Mouse (Mus musculus) limb, embryonic 14.5 days (tissue): ENCODE results near the gene Cacna1s. TPM values are rescaled to one million over a fixed set of nuclear protein-coding genes. Genes with fewer than 3 reads are reported as not detected.

Source experiments
- ATAC-seq: fragments of 200-750 bp; cut with Nextera tagmentation; 2 replicates; pipeline ENCODE4 v1.8.0; 2017; ENCODE audit warnings: low read depth, moderate number of reproducible peaks, moderate TSS enrichment; ENCODE audit not compliant: low FRiP score
- DNase-seq: peaks from one replicate; pipeline ENCODE4 v3.0.0-alpha.2; 2015; ENCODE audit warnings: low spot score
- H3K27ac ChIP-seq: fragments of 300-500 bp; sonication (generic); replicated peaks from 2 replicates; pipeline ENCODE4 v1.5.1; 2014; ENCODE audit warnings: low read depth, mild to moderate bottlenecking, low read length, moderate library complexity, mixed read lengths
- H3K27me3 ChIP-seq: fragments of 300-500 bp; sonication (generic); 2 replicates; pipeline ENCODE4 v1.6.1; 2014; ENCODE audit warnings: low read length, mixed read lengths; ENCODE audit not compliant: control insufficient read depth, insufficient read depth
- H3K36me3 ChIP-seq: fragments of 300-500 bp; sonication (generic); 2 replicates; pipeline ENCODE4 v1.6.1; 2014; ENCODE audit warnings: mild to moderate bottlenecking, low read length, moderate library complexity, mixed read lengths; ENCODE audit not compliant: control insufficient read depth, insufficient read depth
- H3K4me1 ChIP-seq: fragments of 300-500 bp; sonication (generic); 2 replicates; pipeline ENCODE4 v1.6.1; 2014; ENCODE audit warnings: antibody characterized with exemption, low read length, mixed read lengths; ENCODE audit not compliant: control insufficient read depth, insufficient read depth
- H3K4me2 ChIP-seq: fragments of 300-500 bp; sonication (generic); replicated peaks from 2 replicates; pipeline ENCODE4 v1.6.1; 2014; ENCODE audit warnings: low read depth, mild to moderate bottlenecking, low read length, moderate library complexity; ENCODE audit not compliant: severe bottlenecking
- H3K4me3 ChIP-seq: fragments of 300-500 bp; sonication (generic); replicated peaks from 2 replicates; pipeline ENCODE4 v1.5.1; 2014; ENCODE audit warnings: low read length
- H3K9ac ChIP-seq: fragments of 300-500 bp; sonication (generic); 2 replicates; pipeline ENCODE4 v1.6.1; 2014; ENCODE audit warnings: mild to moderate bottlenecking, low read depth, low read length, moderate library complexity; ENCODE audit not compliant: severe bottlenecking
- H3K9me3 ChIP-seq: fragments of 300-500 bp; sonication (generic); 2 replicates; pipeline ENCODE4 v1.6.1; 2016; ENCODE audit warnings: low read length; ENCODE audit not compliant: control insufficient read depth
- POLR2A ChIP-seq: fragments of 200-500 bp; IDR thresholded peaks from 2 replicates; pipeline ENCODE4 v1.8.0; 2012; ENCODE audit warnings: inconsistent platforms, mild to moderate bottlenecking, moderate library complexity, borderline replicate concordance; ENCODE audit not compliant: insufficient read depth, insufficient read length; ENCODE audit errors: extremely low read depth
- WGBS: fragments of 180-500 bp; shearing (Covaris S2); extraction: QIAGEN DNeasy Blood & Tissue Kit; methylation state at CpG from one replicate; pipeline ENCODE4 v1.1.7; 2014; 5-methylcytosine and 5-hydroxymethylcytosine counted together
- polyA plus RNA-seq, 2 experiments: library from polyadenylated mRNA; depleted of rRNA in 1 of 2; stranded (reverse) in 1 of 2; unstranded in 1 of 2; fragments of >200 nt; fragmentation: Nextera tagmentation in 1 of 2; extraction: Ambion mirVana in 1 of 2; gene quantifications; 2 replicates each; pipeline versions ENCODE4 v1.2.1 to v1.2.3; 2012 to 2014

The Cacna1s gene
- polyA plus RNA-seq, 2 experiments, result 6.9 to 16.6 TPM

- Histone ChIP-seq H3K4me1 (no peaks in the 10 kb centered on the region), H3K36me3 (peaks cover 70% of the 10 kb centered on the region), H3K4me2 (no peak overlapping the region), H3K9me3 (no peaks in the 10 kb centered on the region), H3K4me3 (no peak overlapping the region), H3K9ac (no peak overlapping the region), H3K27me3 (no peaks in the 10 kb centered on the region), H3K27ac (no peak overlapping the region)
- DNase-seq (no peak), ATAC-seq (no peak)
- WGBS, result 52% methylated on average over 12 of the region's 12 CpGs
- TF ChIP-seq POLR2A, result no peak
Observed at GRCm38 (mm10) chr1:136159830-136160229, 107.3 kb downstream of the Cacna1s start.

- Histone ChIP-seq H3K9me3 (no peaks in the 10 kb centered on the region), H3K36me3 (peaks cover 72% of the 10 kb centered on the region), H3K4me2 (no peak overlapping the region), H3K4me3 (no peak overlapping the region), H3K27me3 (no peaks in the 10 kb centered on the region), H3K27ac (no peak overlapping the region), H3K9ac (no peak overlapping the region), H3K4me1 (no peaks in the 10 kb centered on the region)
- TF ChIP-seq POLR2A, result no peak
- WGBS, result 90% methylated on average over 12 of the region's 12 CpGs
- DNase-seq (no peak), ATAC-seq (no peak)
Observed at GRCm38 (mm10) chr1:136160297-136160696, 107.7 kb downstream of the Cacna1s start.

GRCm38 (mm10) chr1:136160930-136161329 lies 108.4 kb downstream of the Cacna1s start:
- peaks cover 74% of the 10 kb centered on the region for H3K36me3 ChIP-seq
- 96% methylated on average over 6 of the region's 6 CpGs for WGBS
- no peaks in the 10 kb centered on the region for H3K27me3 ChIP-seq
- H3K4me3 ChIP-seq, result no peak overlapping the region
- H3K9me3 ChIP-seq, result no peaks in the 10 kb centered on the region
- H3K9ac ChIP-seq, result no peak overlapping the region
- ATAC-seq (no peak), DNase-seq (no peak)
- H3K27ac ChIP-seq, result no peak overlapping the region
- no peak for TF ChIP-seq POLR2A
- H3K4me2 ChIP-seq, result no peak overlapping the region
- no peaks in the 10 kb centered on the region for H3K4me1 ChIP-seq

- H3K4me1 ChIP-seq, result no peaks in the 10 kb centered on the region
- ATAC-seq (no peak), DNase-seq (no peak)
- H3K27me3 ChIP-seq, result no peaks in the 10 kb centered on the region
- H3K9ac ChIP-seq, result no peak overlapping the region
- no peak for TF ChIP-seq POLR2A
- H3K27ac ChIP-seq, result no peak overlapping the region
- WGBS, result 92% methylated on average over 7 of the region's 7 CpGs
- no peaks in the 10 kb centered on the region for H3K9me3 ChIP-seq
- no peak overlapping the region for H3K4me3 ChIP-seq
- no peak overlapping the region for H3K4me2 ChIP-seq
- peaks cover 72% of the 10 kb centered on the region for H3K36me3 ChIP-seq
Observed at GRCm38 (mm10) chr1:136161333-136161921, 108.9 kb downstream of the Cacna1s start.

GRCm38 (mm10) chr1:136165436-136165835 lies 112.9 kb downstream of the Cacna1s start:
- Histone ChIP-seq H3K27ac (no peak overlapping the region), H3K4me1 (no peaks in the 10 kb centered on the region), H3K4me2 (no peak overlapping the region), H3K36me3 (peaks cover 46% of the 10 kb centered on the region), H3K4me3 (no peak overlapping the region), H3K27me3 (no peaks in the 10 kb centered on the region), H3K9me3 (no peaks in the 10 kb centered on the region), H3K9ac (no peak overlapping the region)
- no peak for TF ChIP-seq POLR2A
- no peak for ATAC-seq
- 78% methylated on average over 2 of the region's 2 CpGs for WGBS
- no peak for DNase-seq

- no peak overlapping the region for H3K4me3 ChIP-seq
Observed at GRCm38 (mm10) chr1:136167657-136168056, 115.1 kb downstream of the Cacna1s start.

More at GRCm38 (mm10) chr1:136167657-136168056, 115.1 kb downstream of the Cacna1s start:
- TF ChIP-seq POLR2A, result no peak
- H3K36me3 ChIP-seq, result peaks cover 48% of the 10 kb centered on the region
- ATAC-seq (no peak), DNase-seq (no peak)
- no peak overlapping the region for H3K27ac ChIP-seq
- H3K9me3 ChIP-seq, result no peaks in the 10 kb centered on the region
- H3K4me2 ChIP-seq, result no peak overlapping the region
- WGBS, result 75% methylated on average over 8 of the region's 8 CpGs
- no peak overlapping the region for H3K9ac ChIP-seq
- no peaks in the 10 kb centered on the region for H3K4me1 ChIP-seq
- H3K27me3 ChIP-seq, result no peaks in the 10 kb centered on the region

Other genes starting within 250 kb of the Cacna1s start
- gene Lad1, start 234.2 kb upstream of the Cacna1s start, polyA plus RNA-seq (2012; rRNA removed), result 10.9 and 12.2 TPM in 2 replicates
- gene Lad1, start 234.2 kb upstream of the Cacna1s start, polyA plus RNA-seq (2014; fragmentation: Nextera tagmentation; extraction: Ambion mirVana), result 20.9 and 25.9 TPM in 2 replicates
- gene Tnnt2, start 216.4 kb upstream of the Cacna1s start, polyA plus RNA-seq (2012; rRNA removed), result 44.5 and 108 TPM in 2 replicates
- 78.3 and 104 TPM in 2 replicates for gene Tnnt2, start 216.4 kb upstream of the Cacna1s start, polyA plus RNA-seq (2014; fragmentation: Nextera tagmentation; extraction: Ambion mirVana)
- 36.0 and 41.5 TPM in 2 replicates for gene Pkp1, start 133.5 kb upstream of the Cacna1s start, polyA plus RNA-seq (2012; rRNA removed)
- 25.5 and 31.2 TPM in 2 replicates for gene Pkp1, start 133.5 kb upstream of the Cacna1s start, polyA plus RNA-seq (2014; fragmentation: Nextera tagmentation; extraction: Ambion mirVana)
- 0.69 and 0.74 TPM in 2 replicates for gene Igfn1, start 46.4 kb upstream of the Cacna1s start, polyA plus RNA-seq (2012; rRNA removed)
- 0.14 and 0.28 TPM in 2 replicates for gene Igfn1, start 46.4 kb upstream of the Cacna1s start, polyA plus RNA-seq (2014; fragmentation: Nextera tagmentation; extraction: Ambion mirVana)
- gene Tmem9, start 44.6 kb upstream of the Cacna1s start, polyA plus RNA-seq (2012; rRNA removed), result 162 and 190 TPM in 2 replicates
- gene Tmem9, start 44.6 kb upstream of the Cacna1s start, polyA plus RNA-seq (2014; fragmentation: Nextera tagmentation; extraction: Ambion mirVana), result 98.6 and 111 TPM in 2 replicates
- 0.18 and 0.36 TPM in 2 replicates for gene Ascl5, start 1.9 kb upstream of the Cacna1s start, polyA plus RNA-seq (2012; rRNA removed)
- not detected in 2 replicates for gene Ascl5, start 1.9 kb upstream of the Cacna1s start, polyA plus RNA-seq (2014; fragmentation: Nextera tagmentation; extraction: Ambion mirVana)
- gene Kif21b, start 78.6 kb downstream of the Cacna1s start, polyA plus RNA-seq (2012; rRNA removed), result 10.9 and 13.2 TPM in 2 replicates
- 3.6 and 3.8 TPM in 2 replicates for gene Kif21b, start 78.6 kb downstream of the Cacna1s start, polyA plus RNA-seq (2014; fragmentation: Nextera tagmentation; extraction: Ambion mirVana)
- 0.68 and 0.96 TPM in 2 replicates for gene Mroh3, start 160.1 kb downstream of the Cacna1s start, polyA plus RNA-seq (2012; rRNA removed)
- gene Mroh3, start 160.1 kb downstream of the Cacna1s start, polyA plus RNA-seq (2014; fragmentation: Nextera tagmentation; extraction: Ambion mirVana), result 0.17 TPM in 1 of 2 replicates, not detected in the other
- gene Inava, start 181.5 kb downstream of the Cacna1s start, polyA plus RNA-seq (2012; rRNA removed), result 17.3 and 27.6 TPM in 2 replicates
- 16.0 and 19.0 TPM in 2 replicates for gene Inava, start 181.5 kb downstream of the Cacna1s start, polyA plus RNA-seq (2014; fragmentation: Nextera tagmentation; extraction: Ambion mirVana)
- gene Gpr25, start 208.1 kb downstream of the Cacna1s start, polyA plus RNA-seq (2012; rRNA removed), result 0.68 and 0.88 TPM in 2 replicates
- 0.21 TPM in 1 of 2 replicates, not detected in the other for gene Gpr25, start 208.1 kb downstream of the Cacna1s start, polyA plus RNA-seq (2014; fragmentation: Nextera tagmentation; extraction: Ambion mirVana)